Comparison of ENCODE assay signal across 10 mouse cellular contexts in genomic region chr6:146961832-146962481, GRCm38 (mm10). TPM values are rescaled to one million over a fixed set of nuclear protein-coding genes. Genes with fewer than 3 reads are reported as not detected.
DNase-seq lines count a peak whose midpoint lies in the region; ATAC-seq and TF ChIP-seq lines count a peak whose summit lies in the region.
"Had no signal": no experiment of that assay in that cellular context is flagged by ENCODE, and none has a peak within 500 bp of the region (broad histone marks: within the 10 kb centered on the region; RNA-seq: fewer than 3 reads in every experiment).

No protein-coding gene starts in this region.

- TF ChIP-seq POLR2A in heart, adult 2 months (IDR thresholded peaks at IDR 0.05; ENCODE audit: insufficient read depth, low read depth, low read length), result no peak

- no peaks in the 10 kb centered on the region; the same call in 1 of the 2 replicates for H3K36me3 ChIP-seq in heart, adult 2 months (ENCODE audit: control insufficient read depth, insufficient read depth, low read length)
- H3K36me3 ChIP-seq in midbrain, embryonic 14.5 days (ENCODE audit: control insufficient read depth, insufficient read depth, low read length), result no peaks in the 10 kb centered on the region
- no peaks in the 10 kb centered on the region for H3K36me3 ChIP-seq in midbrain, embryonic 13.5 days
- no peaks in the 10 kb centered on the region for H3K36me3 ChIP-seq in intestine, postnatal 0 days (ENCODE audit: control insufficient read depth, insufficient read depth)
- no peaks in the 10 kb centered on the region for H3K36me3 ChIP-seq in forebrain, embryonic 13.5 days (ENCODE audit: poor library complexity, severe bottlenecking)

- H3K4me2 ChIP-seq in midbrain, embryonic 14.5 days (ENCODE audit: low read length), result no peak overlapping the region
- no peak overlapping the region for H3K4me2 ChIP-seq in midbrain, embryonic 13.5 days (replicated peaks)
- H3K4me2 ChIP-seq in intestine, postnatal 0 days (replicated peaks; ENCODE audit: low read depth), result no peak overlapping the region
- H3K4me2 ChIP-seq in forebrain, embryonic 13.5 days, result no peak overlapping the region

- TF ChIP-seq CTCF in heart, adult 2 months (IDR thresholded peaks at IDR 0.05), result peak; percentile 75
- TF ChIP-seq CTCF in intestine, postnatal 0 days (IDR thresholded peaks at IDR 0.05; ENCODE audit: low read depth), result peak; percentile 72

- 0 out of 2 replicates have a peak, but pooled peaks cover 2% of the 10 kb centered on the region for H3K79me2 ChIP-seq in heart, adult 2 months (replicated peaks; ENCODE audit: control insufficient read depth, insufficient read depth, low read length)

- H3K4me3 ChIP-seq in heart, adult 2 months, result no peak overlapping the region
- H3K4me3 ChIP-seq in midbrain, embryonic 14.5 days (replicated peaks; ENCODE audit: low read depth, low read length), result no peak overlapping the region
- H3K4me3 ChIP-seq in midbrain, embryonic 13.5 days (replicated peaks), result no peak overlapping the region
- H3K4me3 ChIP-seq in intestine, postnatal 0 days (ENCODE audit: low read depth, low read length), result no peak overlapping the region
- no peak overlapping the region for H3K4me3 ChIP-seq in forebrain, embryonic 13.5 days

- no peak for DNase-seq in heart, adult 2 months
- no peak for DNase-seq in heart, adult 9 months (ENCODE audit: low spot score in 2 of 2)
- peak; percentile 22 for DNase-seq in midbrain, embryonic 14.5 days
- DNase-seq in spleen, postnatal 10 days (ENCODE audit: low spot score in 2 of 2), result no peak
- no peak for DNase-seq in spleen, postnatal 36 days (ENCODE audit: low spot score in 2 of 2)
- DNase-seq: lung, postnatal 14 days had no signal

- no peaks in the 10 kb centered on the region for H3K9me3 ChIP-seq in midbrain, embryonic 14.5 days (ENCODE audit: control insufficient read depth, low read length)
- H3K9me3 ChIP-seq in midbrain, embryonic 13.5 days, result no peaks in the 10 kb centered on the region
- H3K9me3 ChIP-seq in intestine, postnatal 0 days (ENCODE audit: control insufficient read depth), result no peaks in the 10 kb centered on the region
- no peaks in the 10 kb centered on the region for H3K9me3 ChIP-seq in forebrain, embryonic 13.5 days (replicated peaks)

- H3K4me1 ChIP-seq in heart, adult 2 months (ENCODE audit: control insufficient read depth, insufficient read depth, low read length), result peaks cover 6% of the 10 kb centered on the region
- H3K4me1 ChIP-seq in midbrain, embryonic 14.5 days (ENCODE audit: control insufficient read depth, insufficient read depth, low read length), result no peaks in the 10 kb centered on the region
- H3K4me1 ChIP-seq in midbrain, embryonic 13.5 days (replicated peaks), result no peaks in the 10 kb centered on the region
- H3K4me1 ChIP-seq in intestine, postnatal 0 days (replicated peaks; ENCODE audit: control insufficient read depth, insufficient read depth, low read length), result no peaks in the 10 kb centered on the region; the same call in 1 of the 2 replicates
- no peaks in the 10 kb centered on the region for H3K4me1 ChIP-seq in forebrain, embryonic 13.5 days

- ATAC-seq in midbrain, embryonic 14.5 days (ENCODE audit: low FRiP score, low TSS enrichment), result no peak
- no peak for ATAC-seq in midbrain, embryonic 13.5 days
- ATAC-seq in intestine, postnatal 0 days, result no peak
- no peak for ATAC-seq in forebrain, embryonic 13.5 days

- intact Hi-C loops in heart, adult 2 months (cut with DNase I), result loop anchor here (1.0 kb wide), 1 partner anchor 129 kb away; no protein-coding TSS in a partner anchor

- H3K27ac ChIP-seq in heart, adult 2 months, result no peak overlapping the region; the same call in 1 of the 2 replicates
- no peak overlapping the region for H3K27ac ChIP-seq in midbrain, embryonic 14.5 days (replicated peaks; ENCODE audit: low read depth, low read length)
- H3K27ac ChIP-seq in midbrain, embryonic 13.5 days, result no peak overlapping the region
- H3K27ac ChIP-seq in intestine, postnatal 0 days (ENCODE audit: low read depth, low read length), result peak overlapping the region; percentile 21; the same call in 1 of the 2 replicates
- no peak overlapping the region for H3K27ac ChIP-seq in forebrain, embryonic 13.5 days

- 44% methylated on average over 6 of the region's 6 CpGs for WGBS in heart, adult 2 months
- 78% methylated on average over 6 of the region's 6 CpGs for WGBS in midbrain, embryonic 14.5 days
- WGBS in midbrain, embryonic 13.5 days, result 79% methylated on average over 6 of the region's 6 CpGs
- 33% methylated on average over 6 of the region's 6 CpGs for WGBS in intestine, postnatal 0 days
- 89% methylated on average over 6 of the region's 6 CpGs for WGBS in forebrain, embryonic 13.5 days

- H3K9ac ChIP-seq in heart, adult 2 months (ENCODE audit: low read depth, low read length), result no peak overlapping the region
- no peak overlapping the region for H3K9ac ChIP-seq in midbrain, embryonic 14.5 days (replicated peaks; ENCODE audit: low read length)
- H3K9ac ChIP-seq in midbrain, embryonic 13.5 days (replicated peaks), result no peak overlapping the region
- H3K9ac ChIP-seq in intestine, postnatal 0 days (ENCODE audit: low read depth, low read length), result no peak overlapping the region
- H3K9ac ChIP-seq in forebrain, embryonic 13.5 days, result no peak overlapping the region

- no peak for TF ChIP-seq EP300 in heart, adult 2 months (IDR thresholded peaks at IDR 0.05; ENCODE audit: insufficient read depth, low read depth, low read length)

- H3K27me3 ChIP-seq in heart, adult 2 months (ENCODE audit: control insufficient read depth, insufficient read depth, low read length), result no peaks in the 10 kb centered on the region
- no peaks in the 10 kb centered on the region for H3K27me3 ChIP-seq in midbrain, embryonic 14.5 days (ENCODE audit: control insufficient read depth, insufficient read depth, low read length)
- H3K27me3 ChIP-seq in midbrain, embryonic 13.5 days, result no peaks in the 10 kb centered on the region
- no peaks in the 10 kb centered on the region for H3K27me3 ChIP-seq in intestine, postnatal 0 days (replicated peaks; ENCODE audit: control insufficient read depth, insufficient read depth, low read length)
- H3K27me3 ChIP-seq in forebrain, embryonic 13.5 days, result no peaks in the 10 kb centered on the region

RNA-seq across cellular contexts. Expression of gene 1700034J05Rik, which starts 7.7 kb away (rescaled TPM):
- total RNA-seq in heart, adult 2 months (2021), result not detected
- polyA plus RNA-seq in heart, adult 2 months (2012; rRNA removed), result not detected in 2 replicates
- polyA plus RNA-seq in midbrain, embryonic 14.5 days (2014; fragmentation: Nextera tagmentation; extraction: Ambion mirVana), result not detected in 2 replicates
- 0.15 TPM in 1 of 2 replicates, not detected in the other for polyA plus RNA-seq in midbrain, embryonic 13.5 days (2015; fragmentation: Nextera tagmentation; extraction: Ambion mirVana)
- polyA plus RNA-seq in intestine, postnatal 0 days (2015; fragmentation: Nextera tagmentation; extraction: Ambion mirVana), result 0.24 TPM in 1 of 2 replicates, not detected in the other
- 0.05 and 0.08 TPM in 2 replicates for polyA plus RNA-seq in forebrain, embryonic 13.5 days (2015; fragmentation: Nextera tagmentation; extraction: Ambion mirVana)
- total RNA-seq: gastrocnemius, adult 18-20 months had no signal
